Mouse (Mus musculus) kidney, postnatal 0 days (tissue): ENCODE results near the gene Eif4h. TPM values are rescaled to one million over a fixed set of nuclear protein-coding genes. Genes with fewer than 3 reads are reported as not detected.

Experiments
- ATAC-seq: fragments of 200-750 bp; cut with Nextera tagmentation; replicated peaks from 2 replicates; pipeline ENCODE4 v1.8.0; 2017; ENCODE audit warnings: low read depth, moderate number of reproducible peaks, moderate TSS enrichment, moderate library complexity; ENCODE audit not compliant: low FRiP score
- DNase-seq: peaks from one replicate; pipeline ENCODE4 v3.0.0-alpha.2; 2016; ENCODE audit warnings: low spot score
- H3K27ac ChIP-seq: fragments of 300-500 bp; sonication (generic); 2 replicates; pipeline ENCODE4 v1.5.1; 2014; ENCODE audit warnings: mild to moderate bottlenecking
- H3K27me3 ChIP-seq: fragments of 300-500 bp; sonication (generic); 2 replicates; pipeline ENCODE4 v1.6.1; 2014; ENCODE audit warnings: low read length, mixed read lengths; ENCODE audit not compliant: insufficient read depth
- H3K36me3 ChIP-seq: fragments of 300-500 bp; sonication (generic); 2 replicates; pipeline ENCODE4 v1.6.1; 2014; ENCODE audit warnings: low read length, mixed read lengths; ENCODE audit not compliant: insufficient read depth
- H3K4me1 ChIP-seq: fragments of 300-500 bp; sonication (generic); replicated peaks from 2 replicates; pipeline ENCODE4 v1.6.1; 2014; ENCODE audit warnings: antibody characterized with exemption, low read length, mixed read lengths; ENCODE audit not compliant: insufficient read depth
- H3K4me2 ChIP-seq: fragments of 300-500 bp; sonication (generic); 2 replicates; pipeline ENCODE4 v1.6.1; 2014; ENCODE audit warnings: mild to moderate bottlenecking, low read length, moderate library complexity, mixed read lengths
- H3K4me3 ChIP-seq: fragments of 300-500 bp; sonication (generic); replicated peaks from 2 replicates; pipeline ENCODE4 v1.5.1; 2014; ENCODE audit warnings: low read depth, low read length
- H3K9ac ChIP-seq: fragments of 300-500 bp; sonication (generic); 2 replicates; pipeline ENCODE4 v1.6.1; 2014; ENCODE audit warnings: low read depth, low read length
- H3K9me3 ChIP-seq: fragments of 300-500 bp; sonication (generic); replicated peaks from 2 replicates; pipeline ENCODE4 v1.6.1; 2016; ENCODE audit warnings: low read length, inconsistent platforms, mixed read lengths
- CTCF ChIP-seq: IDR thresholded peaks from 2 replicates; pipeline ENCODE4 v1.5.1; 2016; ENCODE audit warnings: antibody characterized with exemption, low read depth, mild to moderate bottlenecking, moderate library complexity
- WGBS: fragments of 180-500 bp; shearing (Covaris S2); extraction: QIAGEN DNeasy Blood & Tissue Kit; methylation state at CpG from one replicate; pipeline ENCODE4 v1.1.7; 2014; 5-methylcytosine and 5-hydroxymethylcytosine counted together
- polyA plus RNA-seq: library from polyadenylated mRNA; unstranded; fragments of >200 nt; fragmentation: Nextera tagmentation; extraction: Ambion mirVana; gene quantifications from 2 replicates; pipeline ENCODE4 v1.2.1, GENCODE M21; 2015

Eif4h gene
- polyA plus RNA-seq, 1 experiment from 2014 or later: 327 TPM

GRCm38 (mm10) chr5:134644121-134644520, 4.8 kb upstream of the Eif4h start:
- Histone ChIP-seq H3K27me3 (no peaks in the 10 kb centered on the region), H3K9ac (no peak overlapping the region), H3K4me3 (no peak overlapping the region), H3K4me1 (no peaks in the 10 kb centered on the region), H3K4me2 (no peak overlapping the region), H3K36me3 (no peaks in the 10 kb centered on the region), H3K27ac (peak overlapping the region; percentile 60; the same call in 1 of the 2 replicates), H3K9me3 (no peaks in the 10 kb centered on the region)
- no peak for DNase-seq
- TF ChIP-seq CTCF: peak; percentile 32; the same call in 1 of the 2 replicates
- WGBS: 72% methylated on average over 1 of the region's 1 CpGs
- no peak for ATAC-seq

- Histone ChIP-seq H3K27me3 (no peaks in the 10 kb centered on the region), H3K9ac (no peak overlapping the region), H3K4me1 (peaks cover 4% of the 10 kb centered on the region; the same call in 1 of the 2 replicates), H3K27ac (no peak overlapping the region), H3K4me3 (no peak overlapping the region), H3K4me2 (no peak overlapping the region), H3K9me3 (no peaks in the 10 kb centered on the region), H3K36me3 (peaks cover 9% of the 10 kb centered on the region)
- no peak for TF ChIP-seq CTCF
- 93% methylated on average over 3 of the region's 3 CpGs for WGBS
- ATAC-seq: no peak
- no peak for DNase-seq
These were observed 1.1 kb upstream of the Eif4h start for GRCm38 (mm10) chr5:134640371-134640770.

- H3K36me3 ChIP-seq: peaks cover 11% of the 10 kb centered on the region
- no peaks in the 10 kb centered on the region for H3K27me3 ChIP-seq
- H3K4me2 ChIP-seq: peak overlapping the region; percentile 81
- H3K4me3 ChIP-seq: peak overlapping the region; percentile 96
- ATAC-seq: peak; percentile 18; the same call in 1 of the 2 replicates
- DNase-seq: peak; percentile 37
- peak overlapping the region; percentile 95 for H3K27ac ChIP-seq
- no peaks in the 10 kb centered on the region for H3K9me3 ChIP-seq
- peaks cover 4% of the 10 kb centered on the region; the same call in 1 of the 2 replicates for H3K4me1 ChIP-seq
- under 1% methylated on average over 67 of the region's 85 CpGs for WGBS
- H3K9ac ChIP-seq: peak overlapping the region; percentile 99
- no peak for TF ChIP-seq CTCF
These were observed 625 bp downstream of the Eif4h start for GRCm38 (mm10) chr5:134638461-134639268.

- H3K4me1 ChIP-seq: peaks cover 4% of the 10 kb centered on the region; the same call in 1 of the 2 replicates
- H3K9ac ChIP-seq: peak overlapping the region; percentile 99
- TF ChIP-seq CTCF: no peak
- peak overlapping the region; percentile 81 for H3K4me2 ChIP-seq
- WGBS: 8% methylated on average over 5 of the region's 5 CpGs
- no peaks in the 10 kb centered on the region for H3K27me3 ChIP-seq
- ATAC-seq (no peak), DNase-seq (no peak)
- H3K4me3 ChIP-seq: peak overlapping the region; percentile 96
- H3K36me3 ChIP-seq: peaks cover 11% of the 10 kb centered on the region
- H3K27ac ChIP-seq: peak overlapping the region; percentile 95
- no peaks in the 10 kb centered on the region for H3K9me3 ChIP-seq
These were observed 1.4 kb downstream of the Eif4h start for GRCm38 (mm10) chr5:134637820-134638367.

GRCm38 (mm10) chr5:134632841-134633240, 6.4 kb downstream of the Eif4h start:
- no peak for ATAC-seq

GRCm38 (mm10) chr5:134630835-134631234, 8.5 kb downstream of the Eif4h start:
- peaks cover 29% of the 10 kb centered on the region for H3K36me3 ChIP-seq
- no peak overlapping the region for H3K4me2 ChIP-seq
- H3K4me1 ChIP-seq: no peaks in the 10 kb centered on the region
- DNase-seq (no peak), ATAC-seq (no peak)
- no peaks in the 10 kb centered on the region for H3K27me3 ChIP-seq
- TF ChIP-seq CTCF: no peak
- H3K9ac ChIP-seq: no peak overlapping the region
- H3K4me3 ChIP-seq: no peak overlapping the region
- no peaks in the 10 kb centered on the region for H3K9me3 ChIP-seq
- no peak overlapping the region for H3K27ac ChIP-seq

More at GRCm38 (mm10) chr5:134632841-134633240, 6.4 kb downstream of the Eif4h start:
- Histone ChIP-seq H3K27ac (no peak overlapping the region), H3K4me2 (no peak overlapping the region), H3K36me3 (peaks cover 14% of the 10 kb centered on the region), H3K9me3 (no peaks in the 10 kb centered on the region), H3K27me3 (no peaks in the 10 kb centered on the region), H3K9ac (no peak overlapping the region), H3K4me3 (no peak overlapping the region), H3K4me1 (peaks cover 3% of the 10 kb centered on the region; the same call in 1 of the 2 replicates)
- DNase-seq: no peak
- no peak for TF ChIP-seq CTCF
- 61% methylated on average over 2 of the region's 2 CpGs for WGBS
